Mouse (Mus musculus) spleen, adult 2 months (tissue): ENCODE measurements around the gene Wfdc1.

Experiments used
- CTCF ChIP-seq: fragments of 200-500 bp; IDR thresholded peaks from 2 replicates; pipeline ENCODE4 v1.5.1; 2011; ENCODE audit warnings: mild to moderate bottlenecking, inconsistent platforms; ENCODE audit not compliant: insufficient read depth, insufficient read length, insufficient replicate concordance; ENCODE audit errors: extremely low read depth
- POLR2A ChIP-seq: fragments of 200-500 bp; IDR thresholded peaks from 2 replicates; pipeline ENCODE4 v1.6.1; 2011; ENCODE audit warnings: low read depth, low read length, inconsistent platforms

DNA sequence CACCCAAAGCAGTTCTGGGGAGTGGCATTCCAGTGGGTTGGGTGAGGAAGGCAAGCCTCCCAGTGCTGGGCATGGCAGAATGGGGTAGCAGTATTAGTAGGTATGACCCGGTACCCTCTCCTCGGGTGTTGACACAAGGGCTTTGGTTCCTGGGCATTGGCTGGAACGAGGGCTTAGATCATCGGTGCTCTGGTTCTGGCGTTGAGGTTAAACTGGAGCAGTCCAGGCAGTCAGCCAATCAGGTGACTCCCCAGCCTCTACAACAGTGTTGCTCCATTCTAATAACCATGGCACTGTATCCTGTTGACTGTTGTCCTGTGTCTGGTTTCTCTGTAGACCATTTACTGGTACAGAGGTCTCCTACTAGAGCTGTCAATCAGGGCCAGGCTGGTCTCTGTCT, 48.6 kb upstream of the Wfdc1 start:
- TF ChIP-seq POLR2A = no peak
- TF ChIP-seq CTCF = no peak
